Mouse (Mus musculus) liver, embryonic 14.5 days (tissue): ENCODE measurements at regions not wholly inside any gene's neighbourhood (a gene's known extent, or its start where the extent isn't known, plus 50 kb on each side); places are given as distances from the start of the nearest gene placed in this dataset.

Source experiments
- CTCF ChIP-seq: IDR thresholded peaks from 2 replicates; pipeline ENCODE4 v1.5.1; 2016; ENCODE audit warnings: antibody characterized with exemption, low read depth, control low read depth
- EP300 ChIP-seq: IDR thresholded peaks from 2 replicates; pipeline ENCODE4 v1.6.1; 2016; ENCODE audit warnings: antibody characterized with exemption, low read depth

DNA sequence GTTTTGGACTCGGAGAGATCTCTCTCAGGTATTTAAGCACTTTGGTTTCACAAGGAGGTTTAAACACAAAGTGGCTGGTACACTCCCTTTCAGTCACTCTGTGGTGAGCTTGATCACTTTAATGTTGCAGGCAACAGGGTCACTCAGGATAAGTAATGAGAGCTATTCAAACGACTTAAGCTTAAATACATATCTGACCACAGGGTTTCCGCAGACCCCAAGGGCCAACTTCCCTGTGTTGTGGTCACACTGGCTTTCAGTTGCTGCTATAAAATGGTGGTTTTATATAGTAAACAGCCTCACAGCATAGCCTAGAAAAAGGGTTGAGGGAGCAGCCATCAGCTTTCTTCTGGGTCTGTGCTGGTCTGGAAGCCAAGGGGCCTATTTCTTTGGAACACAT lies 225.0 kb downstream of the Agtpbp1 start:
- no peak for TF ChIP-seq CTCF
- TF ChIP-seq EP300, result no peak
